Mouse (Mus musculus): ENCODE data around the gene Smarcd1.

GRCm38 (mm10) chr15:99723515-99724291 lies 21.8 kb downstream of the Smarcd1 start:
- TF ChIP-seq CTCF (IDR thresholded peaks at IDR 0.05; ENCODE audit: control insufficient read depth, insufficient read depth, insufficient replicate concordance, low read depth, low read length) (no peak), POLR2A (IDR thresholded peaks at IDR 0.05; ENCODE audit: control insufficient read depth, low read depth, low read length) (no peak)

All from testis, adult 2 months (tissue).